Mouse (Mus musculus) CH12.LX (cell line): ENCODE measurements around the gene Foxc2.

Experiments
- BHLHE40 ChIP-seq: IDR thresholded peaks from 2 replicates; pipeline ENCODE4 v1.6.1; 2011; ENCODE audit warnings: mild to moderate bottlenecking, low read depth, low read length, improper control_type of control experiment
- CTCF ChIP-seq, 2 experiments: IDR thresholded peaks in 1 of 2; conservative IDR thresholded peaks in 1 of 2; 2 replicates each; pipeline ENCODE4 v1.5.1; 2011 to 2012; ENCODE audit warnings: low read depth in 2 of 2, low read length in 2 of 2, improper control_type of control experiment in 1 of 2, inconsistent platforms in 1 of 2, mild to moderate bottlenecking in 1 of 2, moderate library complexity in 1 of 2
- EP300 ChIP-seq: IDR thresholded peaks from 2 replicates; pipeline ENCODE4 v1.6.1; 2011; ENCODE audit warnings: low read length, improper control_type of control experiment
- HCFC1 ChIP-seq: IDR thresholded peaks from 2 replicates; pipeline ENCODE4 v1.6.1; 2012; ENCODE audit warnings: low read depth, mild to moderate bottlenecking, inconsistent platforms, low read length, improper control_type of control experiment
- KAT2A ChIP-seq: IDR thresholded peaks from 2 replicates; pipeline ENCODE4 v1.6.1; 2012; ENCODE audit warnings: low read length, improper control_type of control experiment, inconsistent platforms; ENCODE audit not compliant: insufficient replicate concordance
- MAX ChIP-seq: IDR thresholded peaks from 2 replicates; pipeline ENCODE4 v1.6.1; 2011; ENCODE audit warnings: low read length, improper control_type of control experiment
- MEF2A ChIP-seq: IDR thresholded peaks from 2 replicates; pipeline ENCODE4 v1.6.1; 2014; ENCODE audit warnings: low read depth, mild to moderate bottlenecking, inconsistent platforms, low read length, improper control_type of control experiment, borderline replicate concordance
- MXI1 ChIP-seq: IDR thresholded peaks from 2 replicates; pipeline ENCODE4 v1.6.1; 2011; ENCODE audit warnings: mild to moderate bottlenecking, low read depth, low read length, improper control_type of control experiment
- NELFE ChIP-seq: IDR thresholded peaks from 2 replicates; pipeline ENCODE4 v1.6.1; 2011; ENCODE audit warnings: low read depth, low read length, improper control_type of control experiment
- POLR2A ChIP-seq: IDR thresholded peaks from 2 replicates; pipeline ENCODE4 v1.6.1; 2011; ENCODE audit warnings: low read depth, mild to moderate bottlenecking, improper control_type of control experiment, low read length
- SIN3A ChIP-seq: IDR thresholded peaks from 2 replicates; pipeline ENCODE4 v1.6.1; 2012; ENCODE audit warnings: low read length, improper control_type of control experiment, inconsistent platforms
- TCF12 ChIP-seq: IDR thresholded peaks from 2 replicates; pipeline ENCODE4 v1.6.1; 2014; ENCODE audit warnings: low read depth, mild to moderate bottlenecking, inconsistent platforms, low read length, improper control_type of control experiment
- ZNF384 ChIP-seq: IDR thresholded peaks from 2 replicates; pipeline ENCODE4 v1.6.1; 2012; ENCODE audit warnings: low read depth, low read length, improper control_type of control experiment, inconsistent platforms

- TF ChIP-seq CTCF (conservative IDR thresholded peaks at IDR 0.05 in 1 of 2, IDR thresholded peaks at IDR 0.05 in 1 of 2; ENCODE audit: low read depth in 2 of 2, low read length in 2 of 2), result no peak
- no peak for TF ChIP-seq ZNF384
- no peak for TF ChIP-seq KAT2A
- TF ChIP-seq MAX, result no peak
- no peak for TF ChIP-seq HCFC1
- TF ChIP-seq EP300, result no peak
- no peak for TF ChIP-seq MEF2A
- TF ChIP-seq NELFE, result no peak
- no peak for TF ChIP-seq TCF12
- no peak for TF ChIP-seq MXI1
- TF ChIP-seq POLR2A, result no peak
- no peak for TF ChIP-seq SIN3A
- TF ChIP-seq BHLHE40, result no peak
Measured at GRCm38 (mm10) chr8:121161437-121161836, 45.5 kb downstream of the Foxc2 start.
